Mouse (Mus musculus) MN1 (cell line): ENCODE measurements around the gene Flt3.

Source experiments
- DNase-seq: peaks from one replicate; pipeline ENCODE4 v3.0.0-alpha.2; 2016; ENCODE audit warnings: low spot score

Gene Flt3

GRCm38 (mm10) chr5:147291764-147292505 is 108.4 kb downstream of the Flt3 start:
- no peak for DNase-seq

- DNase-seq: no peak
Measured at GRCm38 (mm10) chr5:147284365-147284764, 115.9 kb downstream of the Flt3 start.
